Mouse (Mus musculus): ENCODE measurements around the gene Vhl. TPM values are rescaled to one million over a fixed set of nuclear protein-coding genes. Genes with fewer than 3 reads are reported as not detected.

Gene Vhl
- total and polyA plus RNA-seq, 3 experiments = 12.0 to 12.5 TPM; not detected in 1

DNA sequence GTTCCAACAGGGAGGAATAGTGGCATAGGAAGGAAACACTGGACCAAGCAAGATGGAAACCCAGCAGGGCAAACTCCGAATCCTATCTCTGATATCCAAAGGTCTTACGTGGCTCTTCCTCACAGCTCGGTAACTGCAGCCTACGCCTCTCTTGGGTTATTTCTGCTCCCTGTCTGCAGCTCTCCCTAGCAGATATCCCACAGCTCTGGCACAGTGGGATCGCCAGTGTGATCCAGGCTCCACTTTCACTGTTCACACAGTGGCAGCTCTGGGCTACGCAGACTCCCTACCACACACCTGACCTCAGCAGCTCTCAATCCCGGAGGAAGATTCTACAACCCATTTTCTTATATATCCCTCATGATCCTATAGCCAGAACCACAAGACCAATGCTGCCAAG is 9.6 kb upstream of the Vhl start:
- Histone ChIP-seq H3K9me3 (replicated peaks; ENCODE audit: insufficient read depth, low read length) (no peaks in the 10 kb centered on the region), H3K9ac (ENCODE audit: control insufficient read depth, low read depth, low read length, poor library complexity, severe bottlenecking) (no peak overlapping the region), H3K27me3 (ENCODE audit: control insufficient read depth in 1 of 2, insufficient read depth in 2 of 2, low read length in 2 of 2) (no peaks in the 10 kb centered on the region), H3K27ac (ENCODE audit: control insufficient read depth, low read depth, low read length) (no peak overlapping the region), H3K79me2 (ENCODE audit: control insufficient read depth, insufficient read depth, low read length, poor library complexity) (peaks cover 7% of the 10 kb centered on the region), H3K4me1 (ENCODE audit: control insufficient read depth in 1 of 2, insufficient read depth in 2 of 2, low read length in 2 of 2) (0 out of 4 replicates have a peak, but pooled peaks cover 0 to 4% of the 10 kb centered on the region in 2 experiments), H3K36me3 (ENCODE audit: control insufficient read depth in 1 of 2, insufficient read depth in 2 of 2, low read length in 2 of 2) (peaks cover 12 to 24% of the 10 kb centered on the region in 2 experiments), H3K4me3 (ENCODE audit: control insufficient read depth in 1 of 2, insufficient read depth in 1 of 2, low read depth in 2 of 2, low read length in 2 of 2) (no peak overlapping the region)
- no peak for TF ChIP-seq RCOR1 (IDR thresholded peaks at IDR 0.05; ENCODE audit: low read depth, low read length)
- no peak for TF ChIP-seq ETS1 (IDR thresholded peaks at IDR 0.05; ENCODE audit: low read depth, low read length)
- TF ChIP-seq MAZ (IDR thresholded peaks at IDR 0.05; ENCODE audit: low read depth, low read length) = no peak
- TF ChIP-seq ZMIZ1 (IDR thresholded peaks at IDR 0.05; ENCODE audit: low read depth, low read length) = no peak
- no peak for TF ChIP-seq NRF1 (IDR thresholded peaks at IDR 0.05; ENCODE audit: insufficient read depth, low read depth, low read length, poor library complexity, severe bottlenecking)
- no peak for TF ChIP-seq TBP (IDR thresholded peaks at IDR 0.05; ENCODE audit: low read depth, low read length)
- TF ChIP-seq MYB (IDR thresholded peaks at IDR 0.05; ENCODE audit: low read depth, low read length) = no peak
- no peak for DNase-seq (ENCODE audit: low read depth, low spot score)

DNA sequence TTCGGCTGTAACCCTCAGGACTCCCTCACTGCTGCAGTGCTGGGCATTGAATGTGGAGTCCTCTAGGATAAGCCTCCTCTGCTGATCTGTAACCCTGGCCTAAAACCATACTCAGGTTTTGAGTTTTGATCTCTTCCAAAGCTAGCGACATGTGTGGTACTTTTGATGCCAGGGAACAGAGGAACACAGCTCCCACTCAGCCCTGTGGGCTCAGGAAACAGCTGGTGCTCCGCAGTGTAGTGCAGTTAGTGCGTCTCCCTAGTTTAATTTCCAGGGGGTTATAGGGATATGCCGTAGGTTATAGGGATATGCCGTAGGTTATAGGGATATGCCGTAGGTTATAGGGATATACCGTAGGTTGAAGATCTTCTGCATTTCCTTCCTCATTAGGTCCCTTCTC is 8.8 kb upstream of the Vhl start:
- DNase-seq (ENCODE audit: low read depth, low spot score) = no peak
- H3K4me1 ChIP-seq (ENCODE audit: control insufficient read depth in 1 of 2, insufficient read depth in 2 of 2, low read length in 2 of 2) = 0 out of 4 replicates have a peak, but pooled peaks cover 0 to 4% of the 10 kb centered on the region in 2 experiments
- H3K9ac ChIP-seq (ENCODE audit: control insufficient read depth, low read depth, low read length, poor library complexity, severe bottlenecking) = no peak overlapping the region
- H3K9me3 ChIP-seq (replicated peaks; ENCODE audit: insufficient read depth, low read length) = no peaks in the 10 kb centered on the region
- no peak overlapping the region for H3K4me3 ChIP-seq (ENCODE audit: control insufficient read depth in 1 of 2, insufficient read depth in 1 of 2, low read depth in 2 of 2, low read length in 2 of 2)
- H3K27me3 ChIP-seq (ENCODE audit: control insufficient read depth in 1 of 2, insufficient read depth in 2 of 2, low read length in 2 of 2) = no peaks in the 10 kb centered on the region
- H3K27ac ChIP-seq (ENCODE audit: control insufficient read depth, low read depth, low read length) = no peak overlapping the region
- peaks cover 12 to 23% of the 10 kb centered on the region in 2 experiments for H3K36me3 ChIP-seq (ENCODE audit: control insufficient read depth in 1 of 2, insufficient read depth in 2 of 2, low read length in 2 of 2)
- TF ChIP-seq SMC3 (IDR thresholded peaks at IDR 0.05; ENCODE audit: low read depth, low read length) = no peak
- TF ChIP-seq POLR2AphosphoS2 (IDR thresholded peaks at IDR 0.05; ENCODE audit: low read length) = no peak
- no peak for TF ChIP-seq MYC (IDR thresholded peaks at IDR 0.05; ENCODE audit: low read depth, low read length)
- no peak for TF ChIP-seq MAZ (IDR thresholded peaks at IDR 0.05; ENCODE audit: low read depth, low read length)
- TF ChIP-seq E2F4 (IDR thresholded peaks at IDR 0.05; ENCODE audit: borderline replicate concordance, low read depth, low read length) = no peak
- no peak for TF ChIP-seq HCFC1 (IDR thresholded peaks at IDR 0.05; ENCODE audit: low read depth, low read length)
- TF ChIP-seq MXI1 (IDR thresholded peaks at IDR 0.05; ENCODE audit: low read depth, low read length) = no peak
- no peak for TF ChIP-seq MAX (IDR thresholded peaks at IDR 0.05; ENCODE audit: low read length)
- TF ChIP-seq ETS1 (IDR thresholded peaks at IDR 0.05; ENCODE audit: low read depth, low read length) = no peak
- TF ChIP-seq GABPA (IDR thresholded peaks at IDR 0.05; ENCODE audit: low read depth, low read length) = no peak
- no peak for TF ChIP-seq ZMIZ1 (IDR thresholded peaks at IDR 0.05; ENCODE audit: low read depth, low read length)
- H3K79me2 ChIP-seq (ENCODE audit: control insufficient read depth, insufficient read depth, low read length, poor library complexity) = peaks cover 5% of the 10 kb centered on the region

DNA sequence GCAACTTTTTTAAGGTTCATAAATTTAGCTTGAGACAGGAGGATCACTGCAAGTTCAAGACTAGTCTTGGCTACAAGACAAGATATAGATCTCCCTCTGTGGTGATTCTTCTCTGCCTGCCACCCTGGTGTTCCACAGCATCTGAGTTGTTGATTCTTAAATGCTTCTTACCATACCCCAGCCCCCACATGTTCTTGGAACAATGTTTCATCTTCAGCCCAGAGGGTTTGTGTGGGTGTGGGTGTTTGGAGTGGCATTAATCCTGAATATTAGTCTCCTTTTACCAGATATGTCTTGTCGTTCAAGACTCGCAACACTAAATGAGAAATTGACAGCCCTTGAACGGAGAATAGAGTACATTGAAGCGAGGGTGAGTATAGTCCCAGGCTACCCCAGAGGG is 8.3 kb upstream of the Vhl start:
- H3K9me3 ChIP-seq (replicated peaks; ENCODE audit: insufficient read depth, low read length) = no peaks in the 10 kb centered on the region
- peaks cover 12 to 19% of the 10 kb centered on the region in 2 experiments for H3K36me3 ChIP-seq (ENCODE audit: control insufficient read depth in 1 of 2, insufficient read depth in 2 of 2, low read length in 2 of 2)
- H3K9ac ChIP-seq (ENCODE audit: control insufficient read depth, low read depth, low read length, poor library complexity, severe bottlenecking) = no peak overlapping the region
- no peaks in the 10 kb centered on the region for H3K27me3 ChIP-seq (ENCODE audit: control insufficient read depth in 1 of 2, insufficient read depth in 2 of 2, low read length in 2 of 2)
- 0 out of 4 replicates have a peak, but pooled peaks cover 0 to 4% of the 10 kb centered on the region in 2 experiments for H3K4me1 ChIP-seq (ENCODE audit: control insufficient read depth in 1 of 2, insufficient read depth in 2 of 2, low read length in 2 of 2)
- no peak for DNase-seq (ENCODE audit: low read depth, low spot score)
- TF ChIP-seq MAZ (IDR thresholded peaks at IDR 0.05; ENCODE audit: low read depth, low read length) = no peak
- no peak for TF ChIP-seq TAL1 (IDR thresholded peaks at IDR 0.05; ENCODE audit: low read length)
- no peak for TF ChIP-seq TCF12 (IDR thresholded peaks at IDR 0.05; ENCODE audit: low read depth, low read length)
- TF ChIP-seq MAX (IDR thresholded peaks at IDR 0.05; ENCODE audit: low read length) = no peak
- TF ChIP-seq RAD21 (IDR thresholded peaks at IDR 0.05; ENCODE audit: low read depth, low read length) = no peak
- TF ChIP-seq MAFK (IDR thresholded peaks at IDR 0.05; ENCODE audit: borderline replicate concordance, low read depth, low read length) = no peak
- no peak for TF ChIP-seq MXI1 (IDR thresholded peaks at IDR 0.05; ENCODE audit: low read depth, low read length)
- TF ChIP-seq MYC (IDR thresholded peaks at IDR 0.05; ENCODE audit: low read depth, low read length) = no peak
- TF ChIP-seq ZMIZ1 (IDR thresholded peaks at IDR 0.05; ENCODE audit: low read depth, low read length) = no peak
- no peak for TF ChIP-seq ELF1 (IDR thresholded peaks at IDR 0.05; ENCODE audit: low read depth, low read length)
- TF ChIP-seq ZC3H11A (IDR thresholded peaks at IDR 0.05; ENCODE audit: low read depth, low read length) = no peak
- TF ChIP-seq ETS1 (IDR thresholded peaks at IDR 0.05; ENCODE audit: low read depth, low read length) = no peak
- H3K4me3 ChIP-seq (ENCODE audit: control insufficient read depth in 1 of 2, insufficient read depth in 1 of 2, low read depth in 2 of 2, low read length in 2 of 2) = no peak overlapping the region
- H3K27ac ChIP-seq (ENCODE audit: control insufficient read depth, low read depth, low read length) = no peak overlapping the region
- H3K79me2 ChIP-seq (ENCODE audit: control insufficient read depth, insufficient read depth, low read length, poor library complexity) = peaks cover 5% of the 10 kb centered on the region

All from MEL (cell line).